Mouse (Mus musculus) CH12.LX (cell line): ENCODE results near the gene Fntb.

ENCODE experiments used
- CTCF ChIP-seq, 2 experiments: IDR thresholded peaks in 1 of 2; conservative IDR thresholded peaks in 1 of 2; 2 replicates each; pipeline ENCODE4 v1.5.1; 2011 to 2012; ENCODE audit warnings: low read depth in 2 of 2, low read length in 2 of 2, improper control_type of control experiment in 1 of 2, inconsistent platforms in 1 of 2, mild to moderate bottlenecking in 1 of 2, moderate library complexity in 1 of 2
- JUND ChIP-seq: conservative IDR thresholded peaks from 2 replicates; pipeline ENCODE4 v1.6.1; 2011; ENCODE audit warnings: low read depth, low read length, improper control_type of control experiment
- POLR2A ChIP-seq: IDR thresholded peaks from 2 replicates; pipeline ENCODE4 v1.6.1; 2011; ENCODE audit warnings: low read depth, mild to moderate bottlenecking, improper control_type of control experiment, low read length
- POLR2AphosphoS2 ChIP-seq: IDR thresholded peaks from 2 replicates; pipeline ENCODE4 v1.6.1; 2011; ENCODE audit warnings: low read depth, low read length, improper control_type of control experiment
- RCOR1 ChIP-seq: conservative IDR thresholded peaks from 2 replicates; pipeline ENCODE4 v1.6.1; 2012; ENCODE audit warnings: low read depth, mild to moderate bottlenecking, inconsistent platforms, low read length, improper control_type of control experiment
- TBP ChIP-seq: conservative IDR thresholded peaks from 2 replicates; pipeline ENCODE4 v1.6.1; 2011; ENCODE audit warnings: low read depth, low read length, improper control_type of control experiment
- USF1 ChIP-seq: IDR thresholded peaks from 2 replicates; pipeline ENCODE4 v1.6.1; 2014; ENCODE audit warnings: low read depth, mild to moderate bottlenecking, inconsistent platforms, low read length, improper control_type of control experiment
- ZMIZ1 ChIP-seq: IDR thresholded peaks from 2 replicates; pipeline ENCODE4 v1.6.1; 2012; ENCODE audit warnings: low read depth, mild to moderate bottlenecking, inconsistent platforms, low read length, improper control_type of control experiment

GRCm38 (mm10) chr12:76931739-76932687 is 166.6 kb downstream of the Fntb start:
- TF ChIP-seq TBP (no peak), CTCF (conservative IDR thresholded peaks at IDR 0.05 in 1 of 2, IDR thresholded peaks at IDR 0.05 in 1 of 2; ENCODE audit: low read depth in 2 of 2, low read length in 2 of 2) (no peak), ZMIZ1 (no peak), RCOR1 (no peak), JUND (no peak), USF1 (no peak), POLR2A (no peak), POLR2AphosphoS2 (no peak)
